Mouse (Mus musculus) layer of hippocampus, postnatal 25 days (tissue): ENCODE results near the gene Pld4. TPM values are rescaled to one million over a fixed set of nuclear protein-coding genes. Genes with fewer than 3 reads are reported as not detected.

Experiments used
- DNase-seq, 2 experiments: peaks; one replicate each; pipeline ENCODE4 v3.0.0; 2022; ENCODE audit warnings: mixed read lengths in 2 of 2, low spot score in 1 of 2; ENCODE audit errors: extremely low spot score in 1 of 2
- total RNA-seq, 2 experiments: library from RNA; stranded (reverse); gene quantifications; 2 replicates each; pipeline ENCODE4 v1.2.3; 2021

The Pld4 gene
- total RNA-seq, 2 experiments from 2014 or later = 11.1 to 11.9 TPM

- DNase-seq = no peak
Measured at GRCm38 (mm10) chr12:112737081-112737480, 23.4 kb upstream of the Pld4 start.

GRCm38 (mm10) chr12:112737761-112738160 lies 22.7 kb upstream of the Pld4 start:
- peak in 1 of 2 experiments; percentile 66 for DNase-seq

- DNase-seq = no peak
Measured at GRCm38 (mm10) chr12:112738281-112739022, 22.0 kb upstream of the Pld4 start.

GRCm38 (mm10) chr12:112739023-112739568 lies 21.4 kb upstream of the Pld4 start:
- no peak for DNase-seq

GRCm38 (mm10) chr12:112742768-112743167 lies 17.7 kb upstream of the Pld4 start:
- DNase-seq = no peak

- peak in 1 of 2 experiments; percentile 79 for DNase-seq
Measured at GRCm38 (mm10) chr12:112743168-112743975, 17.1 kb upstream of the Pld4 start.

GRCm38 (mm10) chr12:112744211-112744610 lies 16.2 kb upstream of the Pld4 start:
- DNase-seq = no peak

GRCm38 (mm10) chr12:112744891-112745580 lies 15.4 kb upstream of the Pld4 start:
- no peak for DNase-seq

GRCm38 (mm10) chr12:112745716-112746115 lies 14.7 kb upstream of the Pld4 start:
- no peak for DNase-seq

GRCm38 (mm10) chr12:112746461-112746807 lies 14.0 kb upstream of the Pld4 start:
- DNase-seq = peak in 1 of 2 experiments; percentile 38

GRCm38 (mm10) chr12:112746808-112747605 lies 13.4 kb upstream of the Pld4 start:
- no peak for DNase-seq

GRCm38 (mm10) chr12:112747606-112747970 lies 12.9 kb upstream of the Pld4 start:
- no peak for DNase-seq

- no peak for DNase-seq
Measured at GRCm38 (mm10) chr12:112750976-112751375, 9.5 kb upstream of the Pld4 start.

GRCm38 (mm10) chr12:112752399-112752798 lies 8.1 kb upstream of the Pld4 start:
- no peak for DNase-seq

GRCm38 (mm10) chr12:112755900-112756299 lies 4.6 kb upstream of the Pld4 start:
- peak in 1 of 2 experiments; percentile 3 for DNase-seq

GRCm38 (mm10) chr12:112757896-112758295 lies 2.6 kb upstream of the Pld4 start:
- DNase-seq = no peak

- no peak for DNase-seq
Measured at GRCm38 (mm10) chr12:112759471-112759870, 984 bp upstream of the Pld4 start.

- DNase-seq = no peak
Measured at GRCm38 (mm10) chr12:112761411-112761810, 956 bp downstream of the Pld4 start.

- DNase-seq = no peak
Measured at GRCm38 (mm10) chr12:112762018-112762417, 1.6 kb downstream of the Pld4 start.

- peak in 1 of 2 experiments; percentile 3 for DNase-seq
Measured at GRCm38 (mm10) chr12:112763176-112763575, 2.7 kb downstream of the Pld4 start.
